Mouse (Mus musculus) monocyte, adult 2 months (primary cell): ENCODE data around the gene Haus8.
"Not testable (repeated sequence)": the region's sequence is repeated elsewhere in the genome, so short reads cannot be mapped to it uniquely, and the experiment has no call there.

Experiments used
- DNase-seq, 2 experiments: peaks; one replicate each; pipeline ENCODE4 v3.0.0; 2022; ENCODE audit warnings: low spot score in 2 of 2, low read depth in 1 of 2

Gene Haus8

GRCm38 (mm10) chr8:71288441-71288949, 15.8 kb upstream of the Haus8 start:
- no peak for DNase-seq

GRCm38 (mm10) chr8:71286223-71286622, 13.5 kb upstream of the Haus8 start:
- peak; percentile 35 to 40 for DNase-seq

DNA sequence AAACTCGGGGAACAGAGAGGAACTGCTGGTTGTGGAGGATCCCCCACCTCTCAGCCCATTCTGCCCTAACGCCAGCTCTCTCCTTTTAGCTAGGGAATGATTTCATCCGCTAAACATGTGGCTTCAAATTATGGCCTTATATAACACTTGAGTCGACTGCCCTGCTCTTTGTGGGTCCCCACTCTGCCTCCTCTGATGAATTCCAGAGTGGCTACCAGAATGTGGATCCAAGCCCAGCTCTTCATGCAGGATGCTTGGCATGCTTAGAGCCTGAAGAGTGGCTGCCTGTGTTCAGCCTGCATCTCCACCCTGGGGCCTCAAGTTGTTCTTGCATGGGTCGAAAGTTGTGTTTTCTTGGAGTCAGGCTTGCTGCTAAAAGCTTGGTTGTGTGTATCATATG, 9.9 kb upstream of the Haus8 start:
- no peak for DNase-seq

DNA sequence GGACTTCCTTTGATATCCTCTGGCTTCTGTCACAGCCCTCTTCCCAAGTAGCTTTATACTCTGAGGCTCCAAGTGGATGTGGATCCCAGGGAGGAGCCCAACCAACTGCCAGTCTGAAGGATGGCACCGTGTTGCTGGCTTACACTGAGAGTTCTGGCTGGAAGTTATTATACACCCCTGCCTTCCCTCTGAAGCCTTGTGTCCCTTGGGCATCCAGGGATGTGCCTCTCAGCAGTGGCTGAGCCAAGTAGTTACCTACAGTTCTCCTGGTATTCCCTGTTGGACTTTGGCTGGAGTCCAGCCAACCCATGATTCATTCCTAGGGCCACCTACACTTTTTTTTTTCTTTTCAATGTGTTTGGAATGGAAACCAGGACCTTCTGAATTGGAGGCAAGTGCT, 9.0 kb upstream of the Haus8 start:
- DNase-seq = not testable (repeated sequence)

DNA sequence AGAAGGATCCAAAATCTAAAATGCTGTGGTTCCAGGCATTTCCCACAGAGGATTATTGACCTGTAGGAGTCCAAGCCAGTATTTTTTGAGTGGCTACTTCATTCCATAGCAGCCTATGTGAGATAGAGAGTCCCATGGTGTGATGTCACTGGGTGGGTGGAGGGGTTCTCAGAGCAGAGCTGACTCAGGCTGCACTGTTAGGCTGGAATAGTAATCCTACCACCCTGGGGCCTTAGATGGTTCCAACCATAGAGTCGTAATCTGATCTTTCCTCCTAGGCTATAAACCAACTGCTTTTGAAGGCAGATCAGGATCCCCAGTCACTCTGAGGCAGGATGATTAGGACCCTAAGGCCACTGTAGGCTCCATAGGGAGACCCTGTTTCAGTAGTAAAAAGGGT, 6.7 kb upstream of the Haus8 start:
- DNase-seq = not testable (repeated sequence)

DNA sequence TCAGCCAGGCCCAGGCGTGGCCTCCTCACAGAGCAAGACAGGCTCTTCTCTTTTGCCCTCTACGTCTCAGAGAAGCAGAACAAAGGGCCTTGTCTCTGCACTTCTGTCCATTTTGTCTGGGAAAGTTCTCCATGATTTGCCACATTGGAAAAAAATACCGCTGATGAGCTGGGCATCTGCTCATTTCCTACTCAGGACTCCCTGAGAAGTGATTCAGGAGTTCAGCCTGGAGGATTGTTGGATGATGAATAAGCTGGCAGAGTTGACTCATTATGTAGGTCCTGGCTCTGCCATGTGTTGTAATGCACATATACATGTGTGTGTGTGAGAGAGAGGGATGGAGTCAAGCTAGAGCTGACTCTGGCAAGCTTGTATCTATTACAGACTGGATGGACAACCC, 3.4 kb upstream of the Haus8 start:
- DNase-seq = no peak

- DNase-seq = no peak
Measured at GRCm38 (mm10) chr8:71274478-71274877, 1.7 kb upstream of the Haus8 start.

DNA sequence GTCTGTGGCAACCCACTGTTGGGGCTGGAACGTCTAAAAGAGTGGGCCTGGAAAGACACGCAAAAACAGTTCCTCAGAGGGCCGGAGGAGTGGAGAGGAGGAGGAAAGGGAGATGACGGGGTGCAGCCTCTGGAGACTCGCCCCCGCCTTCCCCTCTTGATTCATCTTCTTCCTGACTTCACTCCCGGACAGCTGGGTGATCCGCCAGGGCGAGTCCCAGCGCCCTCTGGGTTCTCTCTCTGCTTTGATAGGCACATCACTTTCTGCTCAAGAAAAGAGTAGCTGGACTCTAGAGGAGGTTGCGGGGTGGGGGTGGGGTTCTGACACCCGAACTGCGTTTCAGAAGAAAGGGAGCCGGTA, 397 bp upstream of the Haus8 start:
- DNase-seq = peak in 1 of 2 experiments; percentile 55

GRCm38 (mm10) chr8:71271630-71272029, 1.1 kb downstream of the Haus8 start:
- no peak for DNase-seq

DNA sequence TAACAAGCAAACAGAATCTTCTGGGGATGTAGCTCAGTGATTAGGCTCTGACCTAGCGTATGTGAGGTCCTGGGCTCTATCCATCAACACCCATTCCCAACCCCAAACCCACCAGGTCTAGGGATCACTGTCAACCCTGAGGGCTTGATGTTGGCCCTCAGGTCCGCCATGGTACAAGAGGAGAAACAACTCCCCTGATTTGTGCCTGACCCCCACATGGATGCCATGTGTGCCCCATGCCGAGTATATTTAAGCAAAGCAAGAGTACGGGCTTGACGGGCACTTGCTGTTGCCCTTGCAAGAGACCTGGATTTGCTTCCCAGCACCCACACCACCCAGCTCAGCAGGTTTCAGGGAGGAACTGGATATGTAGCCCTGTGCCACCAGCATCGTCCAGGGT, 4.4 kb downstream of the Haus8 start:
- not testable (repeated sequence) for DNase-seq

DNA sequence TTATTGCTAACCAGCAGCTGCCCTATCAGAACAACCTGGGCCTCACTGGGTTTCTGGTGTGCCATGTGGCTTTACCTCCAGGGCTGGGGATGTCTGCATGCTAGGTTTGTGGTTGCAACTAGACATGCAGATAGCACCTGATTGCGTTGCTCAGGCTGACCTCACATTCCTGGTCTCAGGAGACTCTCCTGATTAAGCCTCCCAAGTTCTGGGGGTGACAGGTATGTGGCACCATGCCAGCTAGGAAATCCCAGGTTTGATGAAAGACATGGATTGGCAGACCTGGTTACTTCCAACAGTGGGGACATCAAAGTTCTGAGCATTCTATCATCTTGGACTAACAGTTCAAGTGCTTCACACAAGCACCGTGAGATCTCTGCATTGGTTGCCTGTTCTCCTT, 5.0 kb downstream of the Haus8 start:
- no peak for DNase-seq

GRCm38 (mm10) chr8:71261234-71261633, 11.5 kb downstream of the Haus8 start:
- no peak for DNase-seq

DNA sequence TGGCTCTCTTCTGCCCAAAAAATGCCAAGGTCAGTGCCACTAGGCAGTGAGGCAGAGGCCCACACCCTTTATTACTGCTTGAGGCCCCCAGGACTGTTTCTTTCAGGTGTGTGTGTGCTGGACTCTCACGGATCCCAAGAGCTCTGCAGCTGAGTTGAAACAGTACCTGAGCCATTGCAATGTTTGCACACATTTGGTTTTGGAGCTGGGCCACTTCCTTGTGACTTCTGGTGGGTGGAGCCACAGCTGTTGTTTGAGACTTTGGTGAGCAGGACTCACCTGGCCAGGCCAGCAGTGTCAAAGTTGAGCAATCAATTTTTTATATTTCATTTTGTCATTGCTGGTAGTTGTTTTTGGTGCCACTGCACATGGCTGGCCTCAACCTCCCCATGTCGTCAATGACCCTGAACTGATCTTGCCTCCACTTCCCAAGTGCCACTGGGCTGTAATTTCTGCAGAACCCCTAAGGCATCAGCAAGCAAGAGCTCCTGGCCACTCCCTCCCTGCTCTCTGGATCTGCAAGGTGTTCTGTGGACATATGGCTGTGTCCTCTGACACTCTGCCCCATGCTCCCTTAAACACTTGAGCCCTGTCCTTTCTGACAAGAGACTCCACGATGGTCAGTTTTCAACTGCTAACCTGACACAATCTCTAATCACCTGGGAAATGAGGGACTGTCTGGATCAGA, 16.0 kb downstream of the Haus8 start:
- DNase-seq = no peak

DNA sequence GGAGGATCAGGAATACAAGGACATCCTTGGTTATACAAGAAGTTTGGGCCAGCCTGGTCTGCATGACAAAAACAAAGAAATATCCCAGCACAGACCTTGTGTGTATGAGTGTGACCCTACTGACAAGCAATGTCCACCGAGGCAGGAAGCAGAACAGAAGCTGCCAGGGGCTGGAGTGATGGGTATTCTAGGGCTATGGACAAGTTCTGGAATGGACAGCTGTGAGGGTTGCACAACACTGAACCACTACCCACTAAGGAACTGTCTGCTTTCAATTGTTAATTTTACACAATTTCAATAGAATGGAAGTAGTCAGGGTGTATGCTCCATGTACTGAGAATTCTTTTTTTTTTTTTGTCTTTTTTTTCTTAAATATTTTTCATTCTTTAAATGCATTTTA, 24.5 kb downstream of the Haus8 start:
- DNase-seq = no peak

DNA sequence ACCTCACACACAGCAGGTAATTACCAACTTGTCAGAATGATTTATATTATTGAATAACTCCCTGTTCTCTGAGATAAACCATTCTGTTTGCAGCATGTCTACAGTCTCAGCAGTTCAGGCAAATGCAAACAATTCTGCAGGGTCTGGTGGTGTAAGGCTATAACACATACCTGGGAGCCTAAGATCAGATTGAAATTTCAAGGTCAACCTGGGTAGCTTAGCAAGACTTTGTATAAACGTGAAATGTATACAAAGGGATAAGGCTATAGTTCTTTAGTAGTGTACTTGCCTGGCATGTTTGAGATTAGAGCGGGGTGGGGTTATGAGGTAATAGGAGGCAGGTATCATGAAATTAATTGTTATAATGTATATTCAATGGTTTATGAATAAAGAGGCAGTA, 30.0 kb downstream of the Haus8 start:
- DNase-seq = no peak

- DNase-seq = no peak
Measured at GRCm38 (mm10) chr8:71224560-71224959, 48.2 kb downstream of the Haus8 start.

GRCm38 (mm10) chr8:71214266-71214665, 58.5 kb downstream of the Haus8 start:
- DNase-seq = not testable (repeated sequence)

- peak in 1 of 2 experiments; percentile 23 for DNase-seq
Measured at GRCm38 (mm10) chr8:71205541-71205967, 67.2 kb downstream of the Haus8 start.
